Mouse (Mus musculus) central nervous system, embryonic 11.5 days (tissue): ENCODE data around the gene Snx20. TPM values are rescaled to one million over a fixed set of nuclear protein-coding genes. Genes with fewer than 3 reads are reported as not detected.

Experiments used
- polyA plus RNA-seq: library from polyadenylated mRNA; depleted of rRNA; stranded (reverse); fragments of >200 nt; gene quantifications from 2 replicates; pipeline ENCODE4 v1.2.3, GENCODE M21; 2012; rRNA removed

Gene Snx20
- 0.72 and 0.86 TPM in 2 replicates for polyA plus RNA-seq

DNA sequence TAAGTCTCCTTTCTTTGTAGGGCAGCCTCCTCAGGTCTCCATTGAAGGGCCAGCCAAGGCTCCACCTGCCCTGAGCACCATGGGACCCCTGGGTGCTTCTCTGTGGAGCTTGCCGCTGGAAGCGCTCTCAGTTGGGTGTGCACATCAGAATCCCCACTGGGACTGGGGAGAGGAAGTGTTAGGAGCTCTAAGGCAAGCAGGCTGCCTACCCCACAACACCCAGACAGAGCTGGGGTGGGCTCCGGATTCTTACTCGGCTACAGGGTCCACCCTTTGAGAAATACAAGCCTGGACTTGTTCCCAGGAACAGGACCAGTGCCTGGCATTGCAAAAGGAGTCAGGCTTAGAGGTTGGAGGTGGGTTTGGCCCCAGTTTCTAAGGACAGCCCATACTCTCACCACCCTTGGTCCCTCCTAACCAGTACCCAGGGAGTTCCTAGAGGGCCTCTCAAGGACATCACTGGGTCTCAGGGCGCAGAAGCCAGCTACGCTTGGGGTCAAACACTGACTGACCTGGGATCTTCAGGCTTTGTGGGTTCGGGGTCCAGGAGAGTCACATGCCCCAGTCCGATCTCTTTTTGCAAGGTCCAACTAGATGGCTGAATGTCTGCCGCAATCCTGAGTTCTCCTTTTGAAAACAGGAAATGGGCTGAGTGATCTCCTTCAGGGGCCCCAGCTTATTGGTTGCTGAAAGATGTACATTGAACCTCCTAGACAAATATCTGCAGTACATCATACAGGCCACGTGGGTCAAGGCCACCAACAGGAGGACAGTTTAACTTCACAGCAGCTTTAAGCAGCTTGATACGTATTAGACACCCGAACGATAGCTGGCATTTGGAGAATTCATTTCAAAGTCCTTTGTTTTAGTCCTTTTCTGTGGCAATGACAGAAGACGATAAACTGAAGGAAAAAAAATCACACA lies at the start of gene Snx20:
Gene Snx20 (minus strand): TSS at position 655 of the 924 bp plus-strand sequence.

DNA sequence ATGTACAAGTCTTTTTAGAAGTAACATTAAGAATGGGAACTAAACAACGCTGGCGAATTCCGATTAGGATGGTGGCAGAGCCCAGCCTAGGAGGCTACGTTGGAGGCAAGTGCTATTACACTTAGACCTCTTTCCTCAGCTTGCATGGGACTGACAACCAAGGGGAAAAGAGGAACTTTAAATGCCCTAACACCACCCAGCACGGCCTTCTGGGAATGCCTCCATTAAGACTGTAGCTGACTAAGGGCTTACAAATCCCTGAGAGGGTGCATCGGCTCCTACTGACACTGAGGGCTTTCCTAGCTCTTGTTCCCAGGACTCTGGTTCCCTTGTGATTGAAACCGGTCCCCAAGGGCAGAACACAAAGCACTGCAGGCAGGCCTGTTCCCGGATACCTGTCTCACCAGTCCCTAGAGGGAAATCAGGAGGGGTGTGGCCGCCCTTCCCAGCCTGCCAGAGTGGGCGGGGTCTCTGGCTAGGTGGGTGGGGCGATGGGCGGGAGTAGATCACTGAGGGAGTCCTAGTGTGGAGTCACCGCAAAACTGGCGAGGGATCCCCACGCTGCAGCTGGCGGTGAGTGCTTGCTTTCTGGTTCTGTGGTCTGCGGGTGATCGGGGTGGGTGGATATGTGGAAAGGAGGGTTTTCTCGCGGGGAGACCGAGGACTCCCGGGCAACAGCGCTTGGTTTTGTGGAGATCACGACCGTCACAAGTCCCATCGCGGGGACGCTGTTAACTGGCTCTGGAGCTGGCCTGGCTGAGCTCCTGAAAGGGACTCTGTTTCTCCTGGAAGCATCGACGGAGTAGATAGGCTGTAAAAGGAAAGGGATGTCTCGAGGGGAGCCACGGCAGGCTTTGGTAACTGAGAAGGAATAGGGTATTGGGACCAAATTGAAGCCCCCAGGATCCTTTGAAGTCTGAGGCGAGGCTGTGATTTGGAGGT lies 11.2 kb upstream of the Snx20 start, which contains the start of gene Nod2:
Gene Nod2 (plus strand): TSS at position 479 of the 942 bp plus-strand sequence.

Other genes starting within 250 kb of the Snx20 start
- 45.2 and 48.3 TPM in 2 replicates for gene Nkd1, start 114.8 kb downstream of the Snx20 start, polyA plus RNA-seq
- 0.16 and 0.22 TPM in 2 replicates for gene Nod2, start 11.2 kb upstream of the Snx20 start, polyA plus RNA-seq
- 6.4 and 8.3 TPM in 2 replicates for gene Cyld, start 60.9 kb upstream of the Snx20 start, polyA plus RNA-seq